Mouse (Mus musculus) embryo, embryonic 11.5 days (tissue): ENCODE measurements around the gene Ddx27.

Source experiments
- DNase-seq: peaks from one replicate; pipeline ENCODE4 v3.0.0-alpha.2; 2012; ENCODE audit warnings: low read depth, low spot score

The Ddx27 gene

DNA sequence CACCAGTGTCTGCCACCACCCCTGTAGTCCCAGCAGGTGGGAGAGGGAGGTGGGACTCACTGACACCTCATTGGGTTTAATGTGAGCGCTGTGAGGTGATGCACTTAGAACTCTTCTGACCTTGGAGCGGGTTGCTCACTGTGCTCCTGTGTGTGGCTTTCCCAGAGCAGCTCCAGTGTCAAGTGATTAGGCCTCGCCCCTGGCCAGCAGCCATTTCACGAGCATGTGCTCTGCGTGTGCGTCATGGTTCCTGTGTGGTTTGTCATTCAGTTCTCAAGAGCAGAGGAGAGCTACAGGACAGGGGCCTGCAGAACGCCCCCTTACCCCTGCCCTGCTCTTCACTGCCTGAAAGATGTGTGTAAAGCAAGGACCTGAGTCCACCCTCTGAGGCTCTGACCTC, 13.6 kb downstream of the Ddx27 start:
- DNase-seq, result no peak

DNA sequence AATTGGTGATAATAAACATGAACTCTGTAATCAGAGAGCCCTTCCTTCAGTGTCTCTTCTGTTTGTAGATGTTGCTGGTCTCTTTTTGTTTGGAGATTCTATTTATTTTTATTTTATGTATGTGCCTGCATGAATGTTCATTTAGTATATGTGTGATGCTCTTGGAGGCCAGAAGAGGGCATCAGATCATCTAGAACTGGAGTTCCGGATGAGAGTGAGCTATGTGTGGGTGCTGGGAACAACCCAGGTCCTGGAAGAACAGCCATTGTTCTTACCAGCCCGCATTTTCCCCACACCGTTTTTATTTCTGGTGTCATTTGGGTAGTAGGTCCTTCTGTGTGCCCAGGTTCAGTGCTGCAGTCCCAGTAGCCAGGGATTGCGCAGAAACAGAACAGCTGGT, 15.5 kb downstream of the Ddx27 start:
- DNase-seq, result no peak

DNA sequence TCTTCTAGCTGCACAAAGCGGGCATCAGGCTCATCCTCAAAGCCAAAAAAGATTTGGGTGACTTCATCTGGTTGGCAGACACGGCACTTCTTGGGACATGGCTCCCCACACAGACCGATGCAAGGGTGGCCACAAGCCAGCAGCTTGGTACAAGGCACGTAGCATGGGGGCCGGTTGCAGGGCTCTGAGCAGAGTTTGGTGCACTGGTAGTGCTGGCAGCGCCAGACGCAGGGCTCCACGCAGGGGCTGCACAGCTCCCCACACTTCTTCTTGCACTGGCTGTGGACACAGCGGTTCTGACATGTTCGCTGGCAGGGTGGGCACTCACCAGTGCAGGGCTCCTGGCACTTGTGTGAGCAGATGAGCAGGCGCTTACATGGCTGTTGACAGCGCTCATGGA, 22.7 kb downstream of the Ddx27 start:
- DNase-seq, result no peak

DNA sequence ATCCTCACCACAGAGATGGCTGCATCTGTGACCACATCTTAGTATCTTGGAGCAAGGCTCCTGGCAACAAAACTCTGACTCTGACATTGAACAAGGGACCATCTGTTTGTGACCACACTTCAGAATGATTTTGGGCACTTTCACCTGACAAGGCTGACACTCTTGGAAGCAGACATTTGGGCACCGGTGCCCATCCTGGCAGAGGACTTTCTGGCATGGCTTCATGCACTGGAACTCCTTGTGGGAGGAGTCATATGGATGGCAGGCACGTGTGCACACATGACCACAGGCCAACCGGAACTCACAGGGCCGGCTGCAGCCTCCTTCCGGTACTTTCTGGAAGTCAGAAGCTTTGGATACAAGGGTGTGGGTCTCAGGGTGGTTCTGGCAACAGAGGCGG, 23.3 kb downstream of the Ddx27 start:
- DNase-seq, result no peak

DNA sequence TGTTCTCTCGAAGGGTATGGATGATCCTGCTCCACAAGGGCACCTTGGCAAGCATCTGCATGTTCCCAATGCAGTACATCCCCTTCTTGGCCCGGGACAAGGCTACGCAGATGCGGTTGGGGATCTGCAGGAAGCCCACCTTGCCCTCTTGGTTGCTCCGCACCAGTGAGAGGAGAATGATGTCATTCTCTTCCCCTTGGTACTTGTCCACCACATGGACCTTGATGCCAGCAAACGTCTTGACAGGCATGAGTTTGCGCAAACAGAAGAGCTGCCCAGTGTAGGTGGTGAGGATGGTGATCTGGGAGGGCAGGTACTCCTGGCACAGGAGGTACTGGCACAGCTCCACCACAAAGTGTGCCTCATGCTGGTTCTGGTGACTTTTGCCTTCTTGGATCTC, 23.7 kb downstream of the Ddx27 start:
- DNase-seq, result no peak

DNA sequence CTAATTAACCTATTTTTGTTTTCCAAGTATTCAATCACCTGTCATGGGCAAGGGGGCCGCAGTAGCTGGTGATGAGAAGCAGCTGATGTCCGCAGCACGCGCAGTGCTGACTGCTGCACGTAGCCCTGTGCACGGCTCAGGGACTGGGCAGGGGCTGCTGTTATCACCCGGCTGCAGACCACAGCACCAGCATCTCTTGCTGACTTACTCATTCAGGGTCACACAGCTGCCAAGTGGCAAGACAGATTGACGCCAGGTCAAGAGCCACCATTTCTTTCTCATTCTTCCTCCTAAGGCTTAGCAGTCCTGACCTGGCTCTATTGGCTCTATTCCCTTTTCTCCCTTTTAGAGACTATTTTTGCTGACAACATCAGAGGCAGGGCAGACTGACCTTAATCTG, 24.4 kb downstream of the Ddx27 start:
- DNase-seq, result no peak

DNA sequence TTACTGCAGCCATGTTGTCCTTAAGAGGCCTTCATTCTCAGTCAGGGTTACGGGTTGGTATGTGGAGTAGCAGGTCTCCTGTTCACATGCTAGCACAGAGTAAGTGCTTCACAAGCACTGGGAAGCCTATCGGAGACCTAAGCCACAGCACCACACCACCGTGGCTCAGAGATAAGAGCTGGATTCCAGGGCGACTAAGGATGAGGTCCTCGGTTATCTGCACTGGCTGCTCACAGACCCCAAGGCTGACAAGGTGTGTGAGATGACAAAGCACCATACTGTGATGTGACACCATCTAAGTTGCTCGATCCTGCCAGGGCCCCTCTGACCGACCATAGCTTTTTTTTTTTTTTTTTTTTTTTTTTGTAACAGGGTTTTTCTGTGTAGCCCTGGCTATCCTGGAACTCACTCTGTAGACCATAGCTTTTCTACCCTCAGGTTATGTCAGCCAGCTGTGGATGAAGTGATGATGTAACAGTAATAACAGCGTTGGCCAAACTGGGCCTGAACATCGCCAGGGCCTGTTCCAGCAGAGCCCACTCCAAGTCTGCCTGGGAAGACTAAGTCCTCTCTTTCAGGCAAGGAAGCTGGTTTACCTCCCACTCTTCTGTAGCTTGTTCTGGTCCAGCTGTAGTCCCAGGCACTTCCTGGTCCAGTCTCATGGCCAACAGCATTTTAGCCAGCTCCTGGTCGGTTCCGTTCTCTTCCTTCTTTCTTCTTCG, 28.6 kb downstream of the Ddx27 start:
- no peak for DNase-seq

DNA sequence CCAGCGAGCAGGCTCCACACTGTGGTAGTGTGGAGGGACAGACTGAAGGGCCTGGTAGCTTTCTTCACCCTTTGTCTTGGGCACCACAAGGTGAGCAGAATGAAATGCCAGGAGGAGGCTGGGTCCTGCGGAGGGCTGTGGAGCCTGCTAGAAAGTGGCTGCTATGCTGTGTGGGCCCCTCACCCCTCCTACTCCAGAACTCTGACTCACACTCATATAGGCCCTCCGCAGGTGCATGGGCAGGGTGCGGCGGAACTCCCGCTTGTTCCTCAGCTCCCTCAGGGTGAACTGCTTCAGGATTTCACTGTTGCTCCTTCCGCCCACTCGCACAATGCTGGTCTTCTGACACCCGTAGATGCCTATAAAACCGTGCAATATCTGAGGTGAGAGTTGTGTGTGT, 33.2 kb downstream of the Ddx27 start:
- DNase-seq, result no peak

DNA sequence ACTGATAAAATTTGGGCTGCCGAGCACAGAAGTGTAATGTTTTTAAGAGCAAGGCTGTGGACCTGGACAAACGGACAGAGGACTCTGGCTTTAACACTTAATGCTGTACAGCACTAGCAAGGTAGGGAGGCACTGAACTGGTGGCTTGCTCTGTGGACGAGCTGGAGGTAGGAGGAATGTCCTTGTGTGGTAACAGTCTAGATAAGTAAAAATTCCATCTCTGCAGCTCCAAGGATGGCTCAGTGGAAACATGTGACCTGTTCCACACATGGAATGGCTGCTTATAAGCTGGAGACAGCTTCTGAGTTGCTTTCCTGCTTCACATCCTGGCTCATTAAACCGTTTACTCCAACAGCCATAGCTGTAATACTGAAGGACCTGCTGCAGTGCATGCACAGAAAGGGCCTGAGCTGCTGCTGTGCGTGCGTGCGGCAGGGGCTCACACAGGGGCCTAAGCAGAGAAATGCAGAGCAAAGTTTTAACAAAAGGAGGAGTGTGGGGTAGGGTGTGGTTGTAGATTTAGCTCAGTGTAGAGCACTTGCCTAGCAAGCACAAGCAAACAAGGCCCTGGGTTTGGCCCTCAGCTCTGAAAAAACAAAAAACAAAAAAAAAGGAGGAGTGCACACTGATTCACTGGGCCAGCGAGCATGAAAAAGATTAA, 33.8 kb downstream of the Ddx27 start:
- no peak for DNase-seq

DNA sequence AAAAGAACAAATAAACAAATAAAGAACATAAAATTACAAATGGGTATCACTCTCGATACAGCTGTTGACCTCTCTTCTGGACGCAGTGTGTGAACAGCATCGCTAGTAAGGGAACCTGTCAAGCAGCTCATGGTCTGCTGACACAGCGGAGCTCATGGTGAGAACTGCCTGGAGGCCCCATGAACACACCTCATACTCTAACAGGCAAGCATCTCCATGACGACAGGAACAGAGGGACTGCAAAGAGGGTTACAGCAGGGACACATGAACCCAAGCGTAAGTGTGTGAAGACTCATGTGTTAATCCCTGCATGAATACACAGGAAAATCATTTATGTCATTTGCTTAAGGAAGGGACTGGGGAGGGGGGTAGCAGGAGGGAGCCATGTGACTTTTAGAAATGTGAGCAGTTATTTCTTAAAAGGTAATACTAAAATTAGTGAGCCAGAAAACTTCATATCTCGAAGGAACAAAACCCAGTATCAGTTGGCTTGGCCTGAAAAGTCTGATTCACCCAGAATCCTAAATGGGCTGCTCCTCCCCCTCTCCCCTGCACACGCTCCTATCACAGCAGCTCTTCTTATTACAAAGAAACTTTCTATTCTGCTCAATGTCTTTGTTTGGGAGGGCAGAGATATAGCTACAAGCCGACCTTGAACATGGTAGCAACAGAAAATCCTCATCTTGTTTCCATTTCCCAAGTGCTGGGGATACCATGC, 38.3 kb downstream of the Ddx27 start:
- DNase-seq, result no peak

DNA sequence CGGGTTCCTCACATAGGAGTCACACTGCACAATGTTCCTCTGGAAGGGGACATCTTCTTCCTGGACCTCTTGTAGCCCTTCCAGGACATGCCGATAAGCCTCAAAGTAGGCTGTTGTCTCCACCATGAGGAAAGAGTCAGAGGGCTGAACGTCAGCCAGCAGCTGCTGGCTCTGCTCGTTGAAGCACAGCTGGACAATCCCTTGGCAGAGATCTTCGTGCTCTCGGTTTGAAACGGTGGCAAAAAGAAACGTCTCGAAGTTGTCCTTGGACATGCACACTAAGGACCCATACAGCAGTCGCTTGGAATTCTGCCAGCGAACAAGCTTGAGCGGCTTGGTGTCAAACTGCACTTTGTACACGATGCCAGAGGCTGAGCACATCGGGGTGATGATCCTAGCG, 40.4 kb downstream of the Ddx27 start:
- DNase-seq, result no peak

DNA sequence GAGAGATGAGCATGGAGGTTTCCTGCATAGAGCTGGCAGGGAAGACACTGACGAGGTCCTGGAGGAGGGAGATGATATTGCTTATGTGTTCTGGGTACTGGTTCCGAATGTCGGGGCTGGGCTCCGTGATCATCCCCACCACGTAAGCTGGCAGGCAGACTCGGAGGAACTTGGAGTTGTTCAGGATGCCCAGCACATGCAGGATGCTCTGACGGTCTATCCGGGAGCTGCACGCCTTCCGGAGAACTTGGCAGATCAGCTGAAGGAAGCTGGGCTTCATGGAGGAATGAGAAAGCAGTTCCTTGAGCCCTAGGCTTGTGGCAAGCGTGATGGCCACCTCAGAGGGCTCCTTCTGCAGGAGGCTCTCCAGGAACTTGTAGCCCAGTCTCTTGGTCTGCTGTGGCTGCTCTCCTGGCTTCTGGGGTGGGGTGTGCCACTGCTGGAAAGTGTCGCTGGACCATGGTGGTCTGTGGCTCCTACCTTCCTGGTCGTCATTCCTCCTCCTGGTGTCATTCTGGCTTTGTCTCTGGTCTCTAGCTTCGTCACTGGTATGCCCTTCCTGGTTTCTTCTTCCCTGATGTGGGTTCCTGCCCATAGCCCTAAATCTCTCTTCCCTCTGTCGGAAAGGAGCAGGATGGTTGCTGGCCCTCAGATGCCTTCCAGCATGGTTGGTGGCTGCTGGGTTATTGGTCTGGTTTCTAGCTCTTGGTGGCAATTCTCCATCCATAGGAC, 41.4 kb downstream of the Ddx27 start:
- DNase-seq, result no peak

DNA sequence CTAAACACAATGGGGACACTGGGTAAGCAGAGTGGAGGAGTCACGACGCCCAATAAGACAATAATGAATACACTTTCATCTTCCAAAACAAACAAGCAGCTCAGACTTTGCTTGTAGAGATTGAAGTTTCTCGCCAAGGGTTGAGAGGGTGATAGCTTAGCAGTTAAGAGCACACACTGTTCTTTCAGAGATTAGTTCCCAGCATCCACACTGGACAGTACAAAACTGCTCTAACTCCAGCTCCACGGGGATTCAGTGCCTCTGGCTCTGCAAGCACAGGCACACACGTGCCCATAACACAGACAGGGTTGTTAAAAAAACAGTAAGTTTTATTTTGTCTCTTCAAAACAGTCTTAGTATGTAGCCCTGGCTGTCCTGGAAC, 41.9 kb downstream of the Ddx27 start:
- DNase-seq, result no peak

DNA sequence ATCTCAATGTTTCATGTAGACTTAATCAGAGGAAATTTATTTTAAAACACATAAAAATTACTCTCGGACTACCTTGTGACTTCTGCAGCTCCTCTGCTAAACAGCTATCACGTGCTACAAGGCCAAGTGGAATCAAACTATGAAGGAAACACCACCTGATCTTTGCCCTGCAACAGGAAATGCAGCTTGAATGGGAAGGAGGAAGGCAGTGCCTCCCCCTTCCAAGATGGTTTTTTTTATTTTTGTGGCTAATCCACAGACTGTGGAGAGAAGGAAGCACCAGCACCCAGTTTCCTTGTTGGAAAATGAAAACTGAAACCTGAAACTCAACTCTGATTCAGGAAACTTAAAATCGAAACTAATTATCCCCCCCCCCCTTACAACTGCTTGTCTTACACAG, 43.2 kb downstream of the Ddx27 start:
- no peak for DNase-seq

DNA sequence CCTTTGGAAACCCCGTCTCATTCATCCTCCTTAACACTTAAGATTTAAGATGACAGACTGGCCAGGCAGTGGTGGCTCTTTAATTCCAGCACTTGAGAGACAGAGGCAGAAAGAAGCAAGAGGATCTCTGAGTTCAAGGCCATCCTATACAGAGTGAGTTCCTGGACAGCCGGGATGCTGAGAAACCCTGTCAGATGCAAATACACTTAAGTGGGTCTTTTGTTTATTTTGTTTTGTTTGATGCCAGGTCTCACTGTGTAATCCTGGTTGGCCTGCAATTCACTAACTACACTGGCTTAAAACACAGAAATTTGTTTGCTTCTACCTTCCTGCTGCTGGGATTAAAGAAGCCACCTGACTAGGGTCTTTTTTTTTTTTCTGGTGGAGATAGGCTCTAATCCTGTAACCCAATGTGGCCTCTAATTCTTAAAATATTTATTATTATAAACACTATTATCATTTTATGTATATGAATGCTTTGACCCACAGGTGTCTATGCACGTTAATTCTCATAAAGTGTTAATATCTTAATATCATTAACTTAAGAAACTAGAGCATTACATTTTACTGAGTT, 43.9 kb downstream of the Ddx27 start:
- DNase-seq, result no peak

DNA sequence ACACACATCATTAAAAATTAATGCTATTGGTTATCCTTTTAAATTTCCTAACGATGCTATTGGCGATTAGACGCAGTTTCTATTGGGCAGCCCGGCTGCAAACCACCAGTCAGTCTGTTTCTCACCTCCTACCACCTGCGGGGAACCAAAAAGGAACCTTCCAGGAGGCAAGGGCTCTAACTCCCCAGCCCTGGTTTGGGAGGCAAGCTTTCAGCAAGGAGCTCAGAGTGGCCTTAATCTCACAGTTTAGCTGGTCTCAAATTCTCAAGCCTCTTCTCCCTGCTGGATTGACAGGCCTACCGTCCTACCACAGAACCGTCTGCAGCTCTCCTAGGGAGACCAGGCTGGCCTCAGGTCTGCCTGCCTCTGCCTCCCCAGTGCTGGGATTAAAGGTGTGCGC, 44.5 kb downstream of the Ddx27 start:
- no peak for DNase-seq

DNA sequence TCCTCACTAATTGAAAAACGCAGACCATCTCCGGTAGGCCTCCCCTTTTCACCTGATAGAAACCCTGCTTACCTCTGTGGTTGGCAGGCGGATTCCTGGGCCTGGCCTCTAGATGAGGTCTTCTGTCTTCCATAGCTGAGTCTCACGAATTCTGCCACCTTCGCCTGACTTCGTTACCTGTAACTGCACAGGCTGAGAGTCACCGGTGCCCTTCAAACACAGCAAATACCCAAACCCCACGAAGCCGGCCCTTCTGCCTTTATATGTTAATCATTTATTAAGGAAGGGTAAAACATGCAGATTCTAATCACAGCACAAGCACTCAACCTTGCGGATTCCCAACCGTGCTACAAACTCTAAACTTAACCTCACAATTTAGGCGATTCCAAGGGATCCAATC, 45.0 kb downstream of the Ddx27 start:
- no peak for DNase-seq

DNA sequence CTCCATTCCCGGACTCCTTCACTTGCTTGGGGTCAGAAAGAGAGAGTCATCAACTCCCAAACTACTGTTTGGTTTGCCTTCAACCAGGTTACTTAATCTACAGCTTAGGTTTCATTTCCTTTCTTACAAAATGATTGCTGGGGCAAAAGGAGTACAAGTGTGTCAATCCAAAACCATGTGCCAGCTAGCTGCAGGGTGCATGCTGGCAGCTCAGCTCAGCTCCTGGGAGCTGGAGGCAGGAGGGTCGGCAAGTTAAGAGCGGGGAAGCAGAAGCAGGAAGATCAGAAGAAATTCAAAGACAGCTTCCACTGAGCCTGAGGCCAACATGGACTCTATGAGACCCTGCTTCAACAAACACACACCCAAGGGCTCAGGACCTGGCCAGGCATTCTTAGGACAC, 45.4 kb downstream of the Ddx27 start:
- no peak for DNase-seq

DNA sequence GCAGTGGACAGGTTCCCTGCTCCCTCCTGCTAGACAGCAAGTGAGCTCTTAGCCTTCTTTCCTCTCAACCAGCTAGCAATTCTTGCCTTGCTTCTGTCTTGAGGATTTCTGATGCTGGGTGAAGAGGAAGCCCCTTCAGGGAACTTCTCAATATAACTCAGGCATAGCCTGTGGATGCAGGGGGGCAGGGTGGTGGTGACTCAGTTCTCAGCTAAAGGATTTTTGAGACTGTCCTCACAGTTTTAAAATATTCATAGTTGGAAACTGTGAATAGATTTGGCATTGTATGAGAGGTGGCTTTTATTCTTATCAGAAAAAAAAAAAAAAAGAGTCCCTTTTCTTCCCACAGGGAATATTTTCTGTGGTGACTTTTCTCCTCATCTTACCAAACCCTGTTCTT, 45.8 kb downstream of the Ddx27 start:
- DNase-seq, result no peak

DNA sequence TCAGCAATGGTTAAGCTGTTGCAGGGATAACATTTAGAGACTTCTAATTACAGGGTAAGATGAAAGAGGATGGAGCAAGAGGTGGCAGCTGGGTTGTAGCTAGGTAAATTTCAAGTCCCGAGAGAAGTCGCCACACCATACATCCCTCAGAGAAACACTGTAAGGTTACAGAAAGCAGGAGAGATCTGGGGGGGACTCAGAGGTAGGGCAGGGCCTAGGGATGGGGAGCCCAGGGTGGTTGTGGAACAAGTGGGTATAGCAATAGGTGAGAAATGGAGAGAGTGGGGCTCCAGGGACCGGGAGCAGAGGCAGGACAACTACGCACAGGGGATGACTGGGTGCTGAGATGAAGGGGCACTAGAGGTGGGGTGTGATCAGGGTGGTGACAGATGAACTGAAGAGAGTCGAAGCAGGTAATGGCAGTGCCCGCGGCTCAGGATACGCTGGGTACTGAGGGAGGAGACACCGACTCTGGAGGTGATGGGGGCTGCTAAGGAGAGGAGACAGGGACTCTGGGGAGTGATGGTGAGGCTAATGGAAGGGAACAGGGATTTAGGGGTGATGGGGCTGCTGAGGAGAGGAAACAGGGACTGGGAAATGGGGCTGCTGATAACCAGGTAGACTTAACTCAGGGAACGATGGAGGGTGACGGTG, 46.5 kb downstream of the Ddx27 start:
- DNase-seq, result no peak

DNA sequence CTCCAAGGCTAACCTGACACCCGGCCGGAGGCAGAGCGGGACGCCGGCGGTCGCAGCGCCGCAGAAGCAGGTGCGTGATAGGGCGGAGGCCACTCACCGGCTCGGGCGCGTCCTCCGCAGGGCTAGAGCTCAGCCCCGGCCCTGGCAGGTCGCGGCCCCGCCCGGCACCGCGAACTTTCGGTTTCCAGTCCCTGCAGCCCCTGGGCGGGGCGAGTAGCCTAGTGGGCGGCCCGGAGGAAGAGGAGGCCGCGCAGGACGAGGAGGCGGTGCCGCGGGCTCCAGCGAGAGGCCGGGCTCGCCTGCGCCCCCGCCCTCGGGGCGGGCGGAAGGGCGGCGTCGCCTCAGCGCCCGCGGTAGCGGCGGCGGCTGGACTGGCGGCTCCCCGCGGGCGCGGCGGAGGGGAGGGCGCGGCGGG, 47.5 kb downstream of the Ddx27 start:
- peak; percentile 81 for DNase-seq
